Mouse (Mus musculus) neural tube, embryonic 11.5 days (tissue): Measurements from ENCODE around the gene Myo15b. TPM values are rescaled to one million over a fixed set of nuclear protein-coding genes. Genes with fewer than 3 reads are reported as not detected.
A peak's percentile ranks its signal among the peaks of the same experiment; 100 is the strongest.

Experiments
- ATAC-seq: fragments of 200-750 bp; cut with Nextera tagmentation; 2 replicates; pipeline ENCODE4 v1.8.0; 2017; ENCODE audit warnings: moderate number of reproducible peaks, mild to moderate bottlenecking, moderate TSS enrichment, moderate library complexity; ENCODE audit not compliant: insufficient read depth, low FRiP score, low TSS enrichment
- DNase-seq: peaks from one replicate; pipeline ENCODE4 v3.0.0-alpha.2; 2015; ENCODE audit warnings: low spot score
- H3K27ac ChIP-seq: fragments of 300-500 bp; sonication (generic); 2 replicates; pipeline ENCODE4 v1.5.1; 2014; ENCODE audit warnings: low read depth, mild to moderate bottlenecking, low read length
- H3K27me3 ChIP-seq: fragments of 300-500 bp; sonication (generic); 2 replicates; pipeline ENCODE4 v1.6.1; 2014; ENCODE audit warnings: mild to moderate bottlenecking, low read length, mixed read lengths; ENCODE audit not compliant: control insufficient read depth, insufficient read depth
- H3K36me3 ChIP-seq: fragments of 300-500 bp; sonication (generic); 2 replicates; pipeline ENCODE4 v1.6.1; 2014; ENCODE audit warnings: mild to moderate bottlenecking, low read length, moderate library complexity, mixed read lengths; ENCODE audit not compliant: control insufficient read depth, insufficient read depth
- H3K4me1 ChIP-seq: fragments of 300-500 bp; sonication (generic); 2 replicates; pipeline ENCODE4 v1.6.1; 2014; ENCODE audit warnings: low read length, mixed read lengths; ENCODE audit not compliant: control insufficient read depth, insufficient read depth
- H3K4me2 ChIP-seq: fragments of 300-500 bp; sonication (generic); 2 replicates; pipeline ENCODE4 v1.6.1; 2014; ENCODE audit warnings: low read depth, mild to moderate bottlenecking, moderate library complexity
- H3K4me3 ChIP-seq: fragments of 300-500 bp; sonication (generic); 2 replicates; pipeline ENCODE4 v1.5.1; 2014; ENCODE audit warnings: low read depth, low read length
- H3K9ac ChIP-seq: fragments of 300-500 bp; sonication (generic); 2 replicates; pipeline ENCODE4 v1.6.1; 2014; ENCODE audit warnings: mild to moderate bottlenecking, low read length
- H3K9me3 ChIP-seq: fragments of 300-500 bp; sonication (generic); 2 replicates; pipeline ENCODE4 v1.6.1; 2016; ENCODE audit warnings: low read length; ENCODE audit not compliant: control insufficient read depth
- WGBS: fragments of 180-500 bp; shearing (Covaris S2); extraction: QIAGEN DNeasy Blood & Tissue Kit; methylation state at CpG from one replicate; pipeline ENCODE4 v1.1.7; 2014; 5-methylcytosine and 5-hydroxymethylcytosine counted together
- polyA plus RNA-seq: library from polyadenylated mRNA; unstranded; fragments of >200 nt; fragmentation: Nextera tagmentation; extraction: Ambion mirVana; gene quantifications from 2 replicates; pipeline ENCODE4 v1.2.1, GENCODE M21; 2014

The Myo15b gene
- polyA plus RNA-seq, 1 experiment from 2014 or later = 0.13 TPM

- no peaks in the 10 kb centered on the region for H3K36me3 ChIP-seq
- no peak overlapping the region for H3K27ac ChIP-seq
- H3K4me3 ChIP-seq = no peak overlapping the region
Observed at GRCm38 (mm10) chr11:115888020-115888419, 29.8 kb downstream of the Myo15b start.

GRCm38 (mm10) chr11:115889159-115889558 is 31.0 kb downstream of the Myo15b start:
- Histone ChIP-seq H3K27me3 (no peaks in the 10 kb centered on the region), H3K9ac (no peak overlapping the region), H3K4me1 (no peaks in the 10 kb centered on the region), H3K4me2 (no peak overlapping the region), H3K9me3 (no peaks in the 10 kb centered on the region), H3K4me3 (no peak overlapping the region), H3K27ac (no peak overlapping the region), H3K36me3 (no peaks in the 10 kb centered on the region; the same call in 1 of the 2 replicates)
- 82% methylated on average over 6 of the region's 6 CpGs for WGBS
- ATAC-seq = no peak
- no peak for DNase-seq

More at GRCm38 (mm10) chr11:115888020-115888419, 29.8 kb downstream of the Myo15b start:
- Histone ChIP-seq H3K4me2 (no peak overlapping the region), H3K27me3 (peaks cover 4% of the 10 kb centered on the region), H3K9me3 (no peaks in the 10 kb centered on the region), H3K4me1 (no peaks in the 10 kb centered on the region), H3K9ac (no peak overlapping the region)
- ATAC-seq (no peak), DNase-seq (no peak)
- 91% methylated on average over 5 of the region's 5 CpGs for whole genome bisulfite sequencing

- ATAC-seq (no peak), DNase-seq (no peak)
- 63% methylated on average over 6 of the region's 6 CpGs for WGBS
- Histone ChIP-seq H3K9ac (no peak overlapping the region), H3K36me3 (no peaks in the 10 kb centered on the region; the same call in none of the 2 replicates), H3K4me1 (no peaks in the 10 kb centered on the region), H3K4me2 (no peak overlapping the region), H3K27me3 (no peaks in the 10 kb centered on the region), H3K27ac (no peak overlapping the region), H3K9me3 (no peaks in the 10 kb centered on the region), H3K4me3 (no peak overlapping the region)
Observed at GRCm38 (mm10) chr11:115892213-115892612, 34.0 kb downstream of the Myo15b start.

GRCm38 (mm10) chr11:115893071-115893470 is 34.9 kb downstream of the Myo15b start:
- H3K36me3 ChIP-seq = no peaks in the 10 kb centered on the region; the same call in none of the 2 replicates
- H3K9ac ChIP-seq = no peak overlapping the region
- H3K4me1 ChIP-seq = no peaks in the 10 kb centered on the region
- H3K4me3 ChIP-seq = no peak overlapping the region
- H3K27ac ChIP-seq = no peak overlapping the region
- DNase-seq (no peak), ATAC-seq (no peak)
- H3K27me3 ChIP-seq = no peaks in the 10 kb centered on the region
- no peak overlapping the region for H3K4me2 ChIP-seq
- no peaks in the 10 kb centered on the region for H3K9me3 ChIP-seq
- 87% methylated on average over 9 of the region's 9 CpGs for WGBS

- 68% methylated on average over 14 of the region's 14 CpGs for WGBS
- Histone ChIP-seq H3K27ac (no peak overlapping the region), H3K4me3 (no peak overlapping the region), H3K9ac (no peak overlapping the region), H3K36me3 (no peaks in the 10 kb centered on the region; the same call in none of the 2 replicates), H3K4me1 (peaks cover 4% of the 10 kb centered on the region), H3K4me2 (no peak overlapping the region), H3K9me3 (no peaks in the 10 kb centered on the region), H3K27me3 (no peaks in the 10 kb centered on the region)
- peak; percentile 23 for DNase-seq
- ATAC-seq = no peak
Observed at GRCm38 (mm10) chr11:115894755-115895520, 36.7 kb downstream of the Myo15b start.

- H3K9me3 ChIP-seq = no peaks in the 10 kb centered on the region
- ATAC-seq = no peak
- H3K27me3 ChIP-seq = no peaks in the 10 kb centered on the region
- H3K4me3 ChIP-seq = no peak overlapping the region
- H3K9ac ChIP-seq = no peak overlapping the region
- no peak for DNase-seq
- no peak overlapping the region for H3K27ac ChIP-seq
- no peak overlapping the region for H3K4me2 ChIP-seq
- H3K36me3 ChIP-seq = no peaks in the 10 kb centered on the region; the same call in none of the 2 replicates
- WGBS = 83% methylated on average over 7 of the region's 7 CpGs
- H3K4me1 ChIP-seq = peaks cover 9% of the 10 kb centered on the region
Observed at GRCm38 (mm10) chr11:115898446-115898845, 40.2 kb downstream of the Myo15b start.

GRCm38 (mm10) chr11:115898886-115899285 is 40.7 kb downstream of the Myo15b start:
- peak; percentile 49 for DNase-seq
- H3K27ac ChIP-seq = no peak overlapping the region
- H3K9me3 ChIP-seq = no peaks in the 10 kb centered on the region
- no peak for ATAC-seq
- no peaks in the 10 kb centered on the region for H3K27me3 ChIP-seq
- H3K4me2 ChIP-seq = no peak overlapping the region
- peaks cover 9% of the 10 kb centered on the region for H3K4me1 ChIP-seq
- no peak overlapping the region for H3K9ac ChIP-seq
- H3K36me3 ChIP-seq = no peaks in the 10 kb centered on the region; the same call in none of the 2 replicates
- 15% methylated on average over 4 of the region's 4 CpGs for WGBS
- H3K4me3 ChIP-seq = no peak overlapping the region

GRCm38 (mm10) chr11:115899486-115900266 is 41.5 kb downstream of the Myo15b start, which contains the start of gene Smim5:
TSS of gene Smim5 (plus strand) at chr11:115899966.
- Histone ChIP-seq H3K9me3 (no peaks in the 10 kb centered on the region), H3K4me2 (no peak within 1 kb of the TSS), H3K4me3 (no peak within 1 kb of the TSS), H3K4me1 (peaks cover 9% of the 10 kb centered on the region), H3K9ac (no peak within 1 kb of the TSS; the same call in 1 of the 2 replicates), H3K27me3 (no peaks in the 10 kb centered on the region), H3K27ac (0 out of 2 replicates have a peak within 1 kb of the TSS, but pooled peaks have one; percentile 23), H3K36me3 (no peaks in the 10 kb centered on the region; the same call in 1 of the 2 replicates)
- DNase-seq (peak; percentile 47), ATAC-seq (no peak)
- WGBS = 32% methylated on average over 16 of the region's 16 CpGs
